Mouse (Mus musculus) Muller cell, postnatal 12 days (primary cell): ENCODE data around the gene R3hdm1.
A peak's percentile ranks its signal among the peaks of the same experiment; 100 is the strongest.

Experiments used
- DNase-seq: peaks from one replicate; pipeline ENCODE4 v3.0.0-alpha.2; 2015; ENCODE audit errors: inconsistent ontology term

The R3hdm1 gene

GRCm38 (mm10) chr1:128285136-128285535 lies 182.0 kb downstream of the R3hdm1 start:
- DNase-seq: peak; percentile 45
